Mouse (Mus musculus) cerebellum, adult 9-10 months (tissue): Measurements from ENCODE around the gene Ankrd33b.
A peak's percentile ranks its signal among the peaks of the same experiment; 100 is the strongest.

Experiments used
- DNase-seq: peaks from one replicate; pipeline ENCODE4 v3.0.0; 2022

Ankrd33b gene

GRCm38 (mm10) chr15:31366596-31367480 lies 688 bp downstream of the Ankrd33b start:
- no peak for DNase-seq

DNA sequence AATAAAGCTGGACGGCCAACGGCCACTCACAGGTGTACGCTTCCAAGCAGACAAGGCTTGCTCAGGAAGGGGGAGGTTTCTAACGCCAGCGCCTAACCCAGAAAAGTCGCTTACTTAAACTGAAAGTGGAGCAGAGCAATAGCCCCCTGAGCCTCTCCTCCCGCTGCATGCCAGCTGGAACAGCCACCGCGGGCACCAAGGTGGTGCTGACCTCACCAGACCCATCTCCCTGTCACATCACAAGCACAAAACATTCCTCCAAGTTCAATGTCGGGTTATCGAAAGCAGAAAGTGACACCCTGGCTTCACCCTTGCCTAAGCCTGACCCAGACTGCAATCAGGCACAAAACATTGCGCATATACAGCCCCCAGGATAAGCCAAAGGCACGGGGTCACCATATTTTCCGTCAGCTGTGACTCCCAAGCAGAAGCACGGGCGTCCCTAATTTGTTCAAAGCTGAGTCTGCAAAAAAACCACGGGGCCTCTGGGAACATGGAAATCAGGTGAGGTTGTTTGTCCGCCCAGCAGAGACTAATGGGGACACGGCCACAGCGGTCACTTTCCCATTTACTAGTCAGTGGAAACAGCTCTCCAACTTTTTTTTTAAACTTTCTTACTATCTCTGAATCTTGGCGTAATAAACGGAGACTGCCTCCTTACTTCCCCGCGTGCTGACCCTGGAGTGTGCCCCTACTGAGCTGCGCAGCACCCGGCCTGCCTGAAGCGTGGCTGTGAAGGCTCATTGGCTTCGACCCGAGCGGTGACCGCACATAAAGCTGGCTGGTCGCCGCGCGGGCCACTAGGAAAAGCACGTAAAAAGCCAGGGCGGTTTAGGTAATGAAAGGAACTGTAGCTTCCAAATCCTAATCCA lies 1.6 kb downstream of the Ankrd33b start:
- peak; percentile 4 for DNase-seq

- DNase-seq = no peak
Observed at GRCm38 (mm10) chr15:31365041-31365719, 2.3 kb downstream of the Ankrd33b start.

- DNase-seq = no peak
Observed at GRCm38 (mm10) chr15:31364396-31364795, 3.1 kb downstream of the Ankrd33b start.

- DNase-seq = no peak
Observed at GRCm38 (mm10) chr15:31363981-31364361, 3.6 kb downstream of the Ankrd33b start.

DNA sequence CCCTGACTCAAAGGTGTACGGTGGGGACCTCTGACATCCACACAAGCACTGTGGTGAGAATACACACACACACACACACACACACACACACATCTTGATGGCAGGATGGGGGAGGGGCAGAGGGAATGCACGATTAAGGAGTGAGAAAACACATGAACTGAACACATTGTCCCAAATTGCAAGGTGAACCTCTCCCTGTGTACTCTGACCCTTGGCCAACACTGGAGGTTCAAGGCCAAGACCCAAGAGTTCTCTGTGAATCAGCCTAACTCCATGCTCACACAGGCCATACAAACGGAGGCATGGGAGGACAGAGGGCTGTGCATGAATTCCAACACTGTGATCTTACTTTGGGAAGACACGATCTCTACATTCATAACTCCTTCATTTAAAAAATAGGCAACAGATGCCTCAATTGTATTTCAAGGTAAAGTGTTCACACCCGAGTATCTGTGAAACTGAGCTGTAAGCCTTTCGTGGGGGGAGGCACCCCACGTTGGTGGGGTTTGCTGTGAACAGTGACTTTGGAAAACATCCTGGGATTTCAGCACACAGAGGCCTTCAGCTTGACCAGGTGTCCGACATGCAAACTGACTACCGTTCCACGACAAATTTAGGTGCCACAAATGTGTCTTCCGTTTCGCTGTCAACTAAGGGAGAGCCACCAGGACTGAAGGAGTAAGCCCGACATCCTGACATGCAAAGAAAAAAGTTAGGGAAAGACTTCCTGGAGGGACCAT lies 4.1 kb downstream of the Ankrd33b start:
- DNase-seq = no peak

GRCm38 (mm10) chr15:31361259-31361853 lies 6.2 kb downstream of the Ankrd33b start:
- DNase-seq = no peak

- no peak for DNase-seq
Observed at GRCm38 (mm10) chr15:31360593-31360992, 6.9 kb downstream of the Ankrd33b start.

GRCm38 (mm10) chr15:31359805-31360204 lies 7.7 kb downstream of the Ankrd33b start:
- no peak for DNase-seq

GRCm38 (mm10) chr15:31352494-31353279 lies 14.8 kb downstream of the Ankrd33b start:
- DNase-seq = no peak

GRCm38 (mm10) chr15:31349810-31350341 lies 17.6 kb downstream of the Ankrd33b start:
- DNase-seq = no peak

DNA sequence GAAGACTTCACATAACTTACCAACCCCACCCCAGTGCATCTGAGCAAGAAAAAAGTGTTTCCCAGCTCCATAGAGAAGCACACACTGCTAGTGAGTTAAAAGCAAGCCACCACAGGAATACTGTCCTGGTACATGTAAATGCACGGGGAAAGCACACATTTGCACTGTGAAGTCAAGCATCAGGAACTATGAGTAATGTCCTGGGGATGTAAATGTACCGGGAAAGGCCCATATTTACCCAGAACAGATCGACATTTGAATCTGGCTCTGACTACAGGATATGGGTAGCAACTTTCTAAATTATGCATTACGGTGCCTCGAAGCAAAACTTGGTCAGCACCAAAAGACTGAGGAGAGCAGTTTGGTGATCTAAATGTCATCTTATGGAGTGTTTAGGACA lies 18.5 kb downstream of the Ankrd33b start:
- DNase-seq = no peak

DNA sequence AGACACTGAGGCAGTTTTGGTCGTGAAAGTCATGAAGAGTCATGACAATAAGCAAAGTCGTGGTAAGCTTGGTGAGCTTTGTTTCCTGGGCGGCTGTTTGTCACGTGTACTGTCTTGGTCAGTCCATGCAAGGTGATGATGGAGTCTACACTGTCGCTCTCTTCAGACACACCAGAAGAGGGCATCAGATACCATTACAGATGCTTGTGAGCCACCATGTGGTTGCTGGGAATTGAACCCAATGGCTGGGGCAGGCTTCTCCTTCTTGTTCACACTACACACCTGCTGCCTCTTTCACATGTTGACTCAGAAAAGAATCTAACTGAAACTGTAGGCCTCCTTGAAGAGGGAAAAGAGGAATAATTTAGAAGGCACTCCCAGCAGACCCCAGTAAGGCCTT lies 19.3 kb downstream of the Ankrd33b start:
- no peak for DNase-seq

- no peak for DNase-seq
Observed at GRCm38 (mm10) chr15:31346508-31346907, 21.0 kb downstream of the Ankrd33b start.

GRCm38 (mm10) chr15:31345366-31345765 lies 22.2 kb downstream of the Ankrd33b start:
- no peak for DNase-seq

- no peak for DNase-seq
Observed at GRCm38 (mm10) chr15:31344811-31345211, 22.7 kb downstream of the Ankrd33b start.

GRCm38 (mm10) chr15:31343602-31344001 lies 23.9 kb downstream of the Ankrd33b start:
- no peak for DNase-seq

GRCm38 (mm10) chr15:31342496-31342901 lies 25.0 kb downstream of the Ankrd33b start:
- DNase-seq = no peak

GRCm38 (mm10) chr15:31342001-31342400 lies 25.5 kb downstream of the Ankrd33b start:
- no peak for DNase-seq

DNA sequence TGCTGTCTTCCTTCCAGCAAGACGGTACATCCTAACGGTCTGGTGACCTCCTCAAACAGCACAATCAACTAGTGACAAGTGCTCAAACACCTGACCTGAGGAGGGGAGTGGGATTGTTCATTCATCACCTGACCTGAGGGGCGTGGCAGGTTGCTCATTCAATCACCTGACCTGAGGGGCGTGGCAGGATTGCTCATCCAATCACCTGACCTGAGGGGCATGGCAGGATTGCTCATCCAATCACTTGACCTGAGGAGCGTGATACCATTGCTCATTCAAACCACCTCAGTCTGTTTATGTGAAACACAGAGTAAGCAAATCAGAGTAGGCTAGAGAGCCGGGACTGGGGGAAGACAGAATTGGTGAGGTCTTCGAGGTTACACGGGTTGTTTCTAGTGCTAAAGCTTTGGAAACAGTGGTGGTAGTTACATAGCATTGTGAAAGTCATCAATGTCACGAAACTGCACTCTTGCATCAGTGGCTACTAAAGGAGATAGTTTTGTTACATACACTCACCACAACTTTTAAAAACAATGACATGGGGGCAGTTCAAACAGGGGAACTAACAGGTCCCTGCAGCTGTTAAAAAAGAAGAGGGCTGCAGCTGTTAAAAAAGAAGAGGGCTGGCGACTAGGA lies 28.8 kb downstream of the Ankrd33b start:
- no peak for DNase-seq
